Mouse (Mus musculus) layer of hippocampus, postnatal 25 days (tissue): ENCODE results near the gene Nhlh1. TPM values are rescaled to one million over a fixed set of nuclear protein-coding genes. Genes with fewer than 3 reads are reported as not detected.
A peak's percentile ranks its signal among the peaks of the same experiment; 100 is the strongest.

Experiments
- DNase-seq, 2 experiments: peaks; one replicate each; pipeline ENCODE4 v3.0.0; 2022; ENCODE audit warnings: mixed read lengths in 2 of 2, low spot score in 1 of 2; ENCODE audit errors: extremely low spot score in 1 of 2
- total RNA-seq, 2 experiments: library from RNA; stranded (reverse); gene quantifications; 2 replicates each; pipeline ENCODE4 v1.2.3; 2021

The Nhlh1 gene
- total RNA-seq: 1 to 10 TPM; 1.3 to 1.6 TPM

DNA sequence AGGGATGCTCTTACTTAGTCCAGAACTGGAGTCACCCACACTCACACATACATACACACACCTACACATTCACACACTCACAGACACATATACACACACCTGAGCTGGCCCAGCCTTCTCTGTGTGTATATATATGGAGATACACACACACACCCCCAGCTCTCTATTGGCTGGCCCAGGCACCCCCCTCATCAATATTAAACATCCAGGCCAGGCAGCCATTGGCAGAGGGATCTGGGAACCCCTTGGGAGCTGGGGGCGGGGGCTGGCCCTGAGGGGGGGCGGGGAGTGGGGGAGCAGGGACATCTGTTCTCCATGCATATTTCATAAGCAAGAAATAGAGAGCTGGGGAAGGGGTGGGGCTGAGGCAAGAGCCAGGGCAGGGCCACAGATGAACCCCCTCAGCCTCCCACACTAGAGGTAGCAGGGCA is at the start of gene Nhlh1:
Gene Nhlh1, minus strand, starts transcription at position 83 of the 431 bp plus-strand sequence.
- DNase-seq: no peak

DNA sequence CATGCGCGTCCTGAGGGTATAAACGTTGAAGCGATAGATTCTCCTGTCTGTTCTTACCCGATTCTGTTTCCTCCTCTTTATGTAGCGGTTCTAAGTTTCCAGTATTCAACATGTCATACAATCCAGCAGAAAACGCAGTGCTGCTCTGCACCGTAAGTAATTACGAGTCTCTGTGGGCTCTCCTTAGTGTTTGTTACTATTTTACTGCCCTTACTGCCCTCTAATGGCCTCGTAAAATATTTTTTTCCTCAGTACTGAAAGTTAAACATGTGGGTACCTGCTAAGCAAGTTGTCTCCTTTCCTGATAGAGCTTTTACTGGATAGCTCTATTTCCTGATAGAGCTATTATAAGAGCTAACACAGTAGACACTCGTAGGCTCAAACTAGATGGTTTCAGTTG is 47.7 kb upstream of the Nhlh1 start:
- DNase-seq: no peak

DNA sequence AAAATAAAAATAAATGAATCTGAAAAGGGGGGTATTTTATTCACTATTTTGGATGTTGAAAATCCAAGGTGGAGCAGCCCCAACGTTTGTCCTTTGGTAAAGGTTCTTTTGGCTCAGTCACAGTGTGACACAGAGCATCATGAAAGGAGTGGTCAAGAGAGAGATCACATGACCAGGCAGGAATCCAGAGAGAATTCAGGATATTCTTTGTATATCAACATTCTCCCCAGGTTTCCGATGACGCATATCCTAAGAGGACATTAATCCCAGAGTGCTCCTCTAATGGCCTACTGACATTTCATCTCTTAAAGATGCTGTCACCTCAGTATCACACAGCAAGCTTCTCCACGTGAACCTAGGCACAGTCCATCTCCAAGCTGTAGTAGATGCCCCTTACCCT is 46.2 kb upstream of the Nhlh1 start:
- DNase-seq: no peak

DNA sequence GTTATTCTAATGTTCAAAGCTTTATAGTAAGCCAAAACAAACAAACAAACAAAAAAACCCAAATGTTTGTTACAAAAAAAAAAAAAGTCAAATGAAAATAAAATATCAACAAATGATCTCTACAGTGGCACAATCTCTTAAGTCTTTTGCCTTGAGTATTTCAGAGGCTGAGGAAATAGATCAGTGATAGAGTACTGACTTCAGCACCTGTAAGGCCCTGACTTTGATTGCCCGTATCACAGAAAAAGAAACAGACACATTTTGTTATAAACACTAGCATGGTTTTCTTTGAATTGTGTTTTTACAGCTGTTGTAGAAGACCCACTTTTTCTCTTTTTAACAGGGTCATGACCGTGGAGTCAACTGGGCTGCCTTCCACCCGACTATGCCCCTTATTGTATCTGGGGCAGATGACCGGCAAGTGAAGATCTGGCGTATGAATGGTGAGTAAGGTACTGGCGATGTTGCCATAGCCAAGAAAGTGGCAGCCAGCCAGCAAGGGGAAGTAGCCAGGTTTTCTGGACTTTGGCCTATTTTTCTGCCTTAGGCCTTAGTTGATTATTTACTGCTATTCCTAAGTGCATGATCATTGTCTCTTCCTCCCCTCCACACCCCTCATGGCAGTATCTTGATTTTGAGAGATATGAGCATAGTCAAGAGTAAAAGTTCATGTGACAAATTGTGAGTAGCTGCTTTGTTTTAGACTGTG is 42.1 kb upstream of the Nhlh1 start:
- DNase-seq: no peak

DNA sequence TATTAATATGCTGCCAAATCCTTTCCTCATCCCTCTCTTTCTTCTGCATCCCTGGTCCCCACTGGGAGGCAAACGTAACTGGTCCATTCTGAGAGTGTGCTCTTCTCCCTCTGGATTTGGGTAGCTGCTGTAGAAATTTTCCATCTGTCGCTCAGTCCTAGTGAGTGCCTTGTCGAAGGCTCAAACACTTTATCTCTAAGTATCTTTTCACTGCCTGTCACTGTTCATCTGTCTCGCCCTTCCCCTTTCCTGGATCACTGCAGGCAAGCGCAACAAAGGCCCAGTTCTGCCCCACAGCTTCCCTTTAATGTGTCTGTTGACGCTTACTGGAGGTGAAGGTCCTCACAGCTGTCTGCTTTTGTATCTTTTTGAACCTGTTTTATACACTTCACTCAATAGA is 37.8 kb upstream of the Nhlh1 start:
- DNase-seq: no peak

DNA sequence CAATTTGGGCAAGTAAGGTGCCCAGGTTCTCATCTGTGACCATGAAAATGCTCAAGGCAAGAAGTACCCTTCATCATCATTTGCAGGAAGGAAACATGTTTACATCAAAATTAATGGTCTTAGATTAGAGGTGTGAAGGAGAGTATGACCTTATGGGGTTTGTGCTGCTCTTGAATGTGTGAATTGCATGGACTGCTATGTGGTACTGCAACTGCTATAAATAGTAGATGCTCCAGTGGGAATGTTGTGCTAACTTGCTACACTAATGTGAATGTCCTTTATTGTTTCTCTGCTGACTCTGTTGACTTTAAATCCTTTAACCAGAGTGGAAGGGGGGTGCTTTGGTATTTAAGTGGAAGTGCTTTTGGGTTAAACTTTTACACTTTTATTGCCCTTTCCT is 36.9 kb upstream of the Nhlh1 start:
- DNase-seq: no peak

DNA sequence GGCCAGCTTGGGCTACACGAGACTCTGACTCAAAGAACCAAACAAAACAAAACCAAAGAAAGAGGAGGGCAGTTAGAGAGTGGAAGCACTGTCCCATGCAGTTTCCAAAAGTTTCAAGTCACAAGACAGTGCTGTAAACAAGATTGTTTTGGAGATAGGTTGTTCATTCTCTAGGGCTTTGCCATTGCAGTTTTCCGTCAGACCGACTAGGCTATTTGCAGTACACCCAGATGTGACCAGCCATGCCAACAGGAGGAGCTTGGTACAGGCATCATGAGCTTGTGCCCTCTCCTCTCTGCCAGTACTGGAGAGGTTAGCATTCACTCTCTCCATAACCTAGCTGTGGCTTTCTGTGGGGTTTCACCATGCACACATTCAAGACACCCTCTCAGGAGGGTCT is 36.1 kb upstream of the Nhlh1 start:
- DNase-seq: no peak

DNA sequence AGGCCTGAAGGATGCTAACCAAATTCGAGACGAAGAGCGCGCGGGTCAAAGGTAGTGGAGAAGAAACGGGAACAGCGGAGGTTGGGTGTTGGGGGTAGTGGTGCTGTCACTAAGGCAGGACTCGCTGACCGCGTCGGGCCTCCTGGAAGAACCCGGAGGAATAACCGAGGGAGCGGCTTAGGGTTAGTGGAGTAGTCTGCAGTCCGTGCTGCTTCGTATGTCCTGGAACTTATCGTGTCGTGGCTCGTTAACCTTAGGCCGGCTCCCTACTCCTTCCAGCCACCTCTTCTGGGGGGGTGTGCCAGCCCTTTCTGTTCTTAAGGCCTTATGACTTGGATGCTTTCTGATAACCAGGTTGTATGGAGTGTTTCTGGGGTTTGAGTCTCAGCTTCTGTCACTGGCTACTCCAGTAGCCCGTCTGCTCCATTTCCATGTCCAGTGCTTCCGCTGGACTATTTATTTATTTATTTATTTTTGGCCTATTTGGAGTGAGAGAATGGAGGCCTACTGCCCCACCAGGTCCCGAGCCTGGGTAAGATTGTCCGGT is 25.6 kb upstream of the Nhlh1 start:
- no peak for DNase-seq

DNA sequence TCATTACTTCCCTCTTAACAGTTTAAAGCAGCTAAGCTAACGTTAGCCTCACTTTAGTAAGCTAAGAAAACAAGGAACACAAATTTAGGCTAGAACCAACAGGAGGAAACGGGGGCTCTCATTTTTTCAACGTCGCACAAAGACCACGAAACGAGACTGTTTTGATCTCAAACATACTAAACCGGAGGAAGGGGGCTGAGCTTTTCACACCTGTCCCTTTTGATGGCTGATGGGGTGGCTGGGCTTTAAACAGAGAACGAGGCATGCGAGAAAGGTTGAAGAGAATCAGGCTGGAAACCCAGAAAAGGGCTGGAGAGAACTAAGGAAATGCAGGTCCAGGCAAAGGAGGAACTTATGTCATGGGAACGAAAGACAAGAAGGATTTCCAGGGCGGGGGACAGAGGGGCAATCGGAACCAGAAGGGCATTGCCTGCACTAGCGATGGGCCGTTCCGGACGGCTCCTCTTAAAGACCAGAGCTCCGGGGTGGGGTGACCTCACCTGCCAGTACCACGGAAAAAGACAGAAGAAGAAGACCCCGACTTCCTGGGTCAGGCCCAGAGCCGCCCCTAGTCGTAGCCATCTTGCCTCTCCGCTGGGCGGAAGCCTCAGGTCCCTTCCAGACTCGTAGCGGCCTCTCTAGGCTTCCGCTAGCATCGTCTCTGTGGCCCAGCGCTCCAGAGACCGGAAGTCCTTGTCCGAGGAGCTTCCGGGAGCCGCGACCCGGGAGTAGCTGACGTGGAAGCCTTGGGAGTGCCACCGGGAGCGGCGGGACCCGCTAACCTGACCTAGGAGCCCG is 24.9 kb upstream of the Nhlh1 start, which contains the start of the genes Copa and Ncstn:
Gene Copa, plus strand, starts transcription at position 429 of the 798 bp plus-strand sequence.
Gene Ncstn, minus strand, starts transcription at position 695 of the 798 bp plus-strand sequence.
- peak; percentile 80 to 89 for DNase-seq

DNA sequence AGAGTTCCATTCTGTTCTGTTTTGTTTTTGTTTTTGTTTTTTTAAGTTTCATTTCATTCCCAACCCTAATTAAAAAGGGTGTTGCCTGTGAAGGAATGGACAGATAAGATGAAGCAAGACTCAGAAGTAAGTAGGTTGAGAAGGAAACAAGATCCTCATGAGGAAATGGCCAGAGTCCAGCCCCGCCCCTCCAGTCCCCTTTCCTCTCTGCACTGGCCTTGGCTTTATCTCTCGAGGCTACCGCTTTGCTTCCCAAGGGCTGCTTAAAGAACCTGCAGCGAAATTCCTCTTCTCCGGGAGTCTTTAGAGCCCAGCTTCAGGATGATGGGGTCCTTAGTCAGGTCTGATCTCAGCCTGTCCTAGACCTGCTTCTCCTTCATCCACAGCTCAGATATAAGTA is 20.6 kb upstream of the Nhlh1 start:
- no peak for DNase-seq

DNA sequence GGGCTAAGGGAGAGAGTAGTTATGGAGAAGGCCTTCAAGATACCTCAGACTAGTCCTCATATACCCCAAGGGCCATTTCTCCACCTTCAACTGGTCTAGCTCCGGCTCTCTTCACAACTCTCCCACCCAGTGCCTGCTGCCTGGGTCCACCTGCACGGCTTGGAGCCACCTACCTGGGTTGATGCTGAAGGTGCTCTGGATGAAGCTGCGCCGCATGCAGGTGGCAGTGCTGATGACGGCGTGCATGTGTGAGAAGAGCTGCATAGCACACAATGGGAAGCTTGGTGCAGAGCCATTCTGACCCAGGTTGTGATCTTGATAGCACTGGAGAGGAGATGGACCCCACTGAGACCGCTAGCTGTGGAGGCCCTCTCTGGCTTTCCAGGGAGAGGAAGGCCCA is 15.2 kb upstream of the Nhlh1 start:
- no peak for DNase-seq

DNA sequence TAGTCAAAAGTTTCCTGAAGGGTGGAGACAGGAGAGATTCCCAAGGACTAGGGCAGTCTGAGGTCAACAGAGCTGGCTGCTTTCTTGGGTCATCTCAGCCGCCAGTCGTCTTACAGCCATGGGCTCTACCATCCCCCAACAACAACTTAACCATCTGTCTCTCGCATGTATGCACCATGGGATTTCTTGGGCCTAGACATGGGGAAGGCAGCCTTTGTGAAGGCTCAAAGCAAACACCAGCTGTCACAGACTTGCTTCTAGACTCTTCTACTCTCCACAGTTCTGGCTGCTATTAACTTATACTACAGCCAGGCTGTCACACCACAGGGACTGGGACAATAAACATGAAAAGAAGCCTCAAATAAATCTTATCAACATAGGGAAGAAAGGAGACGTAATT is 14.2 kb upstream of the Nhlh1 start:
- DNase-seq: no peak

DNA sequence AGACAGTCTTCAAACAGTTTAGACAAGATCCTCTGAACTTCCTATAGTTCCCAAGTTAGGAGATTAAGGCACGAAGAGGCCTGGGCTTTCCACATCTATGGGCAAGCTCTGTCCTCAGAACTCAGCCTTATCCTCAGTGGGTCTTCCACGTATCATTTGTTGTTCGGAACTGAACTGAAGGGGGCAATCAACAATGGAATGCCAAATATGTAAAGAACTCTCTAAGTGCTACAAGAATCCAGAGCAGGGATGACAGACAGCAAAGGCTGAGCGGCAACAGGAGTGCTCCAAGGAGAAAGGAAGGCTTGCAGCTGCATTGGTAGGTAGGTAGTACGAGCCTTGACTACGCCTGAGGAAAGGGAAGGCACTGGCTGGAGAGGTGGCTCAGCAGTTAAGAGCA is 12.9 kb upstream of the Nhlh1 start:
- DNase-seq: no peak

DNA sequence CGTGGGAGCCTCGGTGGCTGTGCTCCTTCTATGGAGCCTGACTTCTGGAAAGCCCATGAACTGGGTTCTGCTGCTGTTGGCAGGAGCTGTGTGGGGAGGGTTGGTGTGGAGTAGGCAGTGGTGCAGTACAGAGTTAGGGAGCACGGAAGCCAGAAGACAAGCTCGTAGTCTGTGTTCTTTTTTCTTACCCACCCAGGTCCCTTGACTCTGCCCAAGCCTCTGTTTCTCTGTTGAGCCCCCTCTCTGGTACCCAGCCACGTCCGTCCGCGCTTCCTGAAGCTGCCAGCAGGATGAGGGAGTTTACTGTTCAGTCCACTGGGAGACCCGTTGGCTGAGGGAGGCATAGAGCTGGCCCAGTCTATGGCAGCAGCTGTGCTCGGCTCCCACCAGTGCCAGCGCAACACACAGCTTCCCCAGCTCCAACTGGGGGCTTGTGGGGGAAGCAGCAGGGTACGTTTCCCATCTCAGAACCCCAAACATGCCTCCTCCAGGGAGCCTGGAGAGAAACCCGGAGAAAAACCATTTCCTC is 7.3 kb upstream of the Nhlh1 start:
- peak in 1 of 2 experiments; percentile 24 for DNase-seq

DNA sequence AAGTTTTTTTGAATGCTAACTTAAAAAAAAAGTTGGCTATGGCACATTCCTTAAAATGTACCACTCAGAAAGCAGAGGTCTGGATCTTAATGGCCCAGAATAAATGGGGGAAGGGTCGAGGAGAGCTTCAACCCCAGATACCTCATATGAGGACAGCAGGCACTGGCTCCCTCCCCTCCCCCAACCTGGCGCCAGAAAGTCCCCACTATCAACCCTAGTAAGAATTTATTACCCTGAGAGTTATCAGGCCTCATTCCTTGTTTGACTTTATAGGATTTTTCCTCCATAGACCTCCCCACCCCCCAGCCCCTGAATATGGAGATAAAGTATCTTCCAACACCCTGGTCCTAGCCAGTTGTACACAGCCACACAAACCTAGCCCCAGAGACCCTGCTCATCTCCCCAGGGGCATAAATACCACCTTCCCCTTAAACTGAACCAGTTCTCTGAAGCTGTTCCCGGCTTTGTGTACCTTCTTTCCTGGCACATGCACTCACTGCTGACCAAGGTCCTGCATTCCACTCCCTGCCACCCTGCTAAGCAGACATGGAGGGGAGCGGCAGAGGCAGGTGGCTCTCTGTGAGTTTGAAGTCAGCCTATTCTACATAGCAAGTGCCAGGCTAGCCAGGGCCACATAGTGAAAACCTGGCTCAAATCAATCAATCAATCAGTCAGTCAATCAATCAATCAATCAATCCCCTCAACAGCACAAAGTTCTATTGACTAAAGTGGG is 6.1 kb upstream of the Nhlh1 start:
- DNase-seq: no peak

DNA sequence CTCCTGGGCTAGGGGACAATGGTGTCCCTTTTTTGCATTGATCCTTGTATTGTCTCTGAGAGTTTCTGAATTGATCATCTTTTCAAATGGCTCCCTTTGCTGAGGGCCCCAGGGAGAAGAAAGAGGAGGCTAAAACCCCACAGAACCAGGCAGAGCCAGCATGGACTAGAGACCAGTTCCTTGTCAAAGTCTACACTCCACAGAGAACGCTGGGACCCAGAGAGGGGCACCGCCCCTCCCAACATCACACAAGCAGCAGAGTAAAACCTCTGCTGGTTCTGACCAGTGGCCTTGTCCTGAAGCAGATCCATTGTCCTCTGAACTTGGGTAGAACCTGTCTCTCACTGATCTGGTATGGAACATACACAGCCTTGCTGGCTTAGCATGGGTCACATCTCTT is 4.7 kb upstream of the Nhlh1 start:
- no peak for DNase-seq

DNA sequence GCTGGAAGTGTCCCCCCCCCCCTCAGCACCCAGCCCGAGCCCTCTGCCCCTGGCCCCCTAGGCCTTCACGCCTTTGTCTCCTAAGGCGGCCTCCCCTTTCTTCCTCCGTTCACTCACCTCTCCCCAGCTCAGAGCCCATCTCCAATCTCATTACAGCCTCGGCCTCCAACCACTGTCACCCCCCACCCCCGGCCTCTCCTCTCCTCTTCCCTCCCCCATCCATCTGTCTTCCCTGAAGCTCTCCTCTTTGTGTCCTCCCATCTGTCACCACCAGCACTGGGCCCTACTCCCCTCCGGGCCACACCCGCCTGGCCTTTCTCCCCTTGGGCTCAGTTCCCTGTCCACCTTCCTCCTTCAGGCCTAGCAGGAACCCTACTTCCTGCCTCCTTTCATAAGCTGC is 3.8 kb upstream of the Nhlh1 start:
- DNase-seq: no peak

DNA sequence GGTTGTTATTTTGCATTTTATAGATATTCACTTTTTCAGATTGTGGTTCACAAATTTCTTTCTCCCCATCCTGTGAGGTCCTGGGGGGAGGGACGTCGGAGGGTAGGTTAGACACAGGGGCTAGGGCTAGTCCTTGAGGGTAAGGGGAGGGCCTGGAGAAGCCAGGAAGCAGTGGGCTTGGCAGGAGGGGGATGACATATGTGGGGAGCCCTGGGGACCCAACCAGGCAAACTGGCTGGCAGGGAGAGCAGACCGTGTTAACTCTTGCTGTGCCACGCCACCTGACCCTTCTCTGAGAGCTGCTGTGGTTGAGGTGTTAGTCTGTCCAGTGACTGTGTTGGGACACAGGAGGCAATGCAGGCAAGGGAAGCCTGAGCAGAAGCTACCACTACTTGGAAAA is 3.3 kb upstream of the Nhlh1 start:
- DNase-seq: no peak

DNA sequence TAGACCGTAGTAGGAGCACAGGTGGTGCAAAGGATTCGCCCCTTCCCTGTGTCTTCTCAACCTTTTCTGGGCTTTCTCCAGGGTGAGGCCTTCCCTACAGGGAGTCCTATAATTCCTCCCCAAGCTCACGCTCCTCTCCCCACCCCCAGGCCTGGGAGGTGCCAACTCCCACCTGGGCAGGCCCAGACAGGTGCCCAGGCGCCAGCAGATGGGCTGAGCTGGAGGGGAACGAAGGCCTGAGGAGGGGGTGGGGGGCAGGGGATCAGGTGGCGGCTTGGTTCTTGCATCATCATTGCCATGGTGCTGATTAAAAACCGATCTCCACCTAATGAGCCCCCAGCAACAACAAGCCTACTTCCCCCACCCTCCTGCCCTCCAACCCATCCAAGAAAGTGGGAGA is 1.5 kb upstream of the Nhlh1 start:
- no peak for DNase-seq

DNA sequence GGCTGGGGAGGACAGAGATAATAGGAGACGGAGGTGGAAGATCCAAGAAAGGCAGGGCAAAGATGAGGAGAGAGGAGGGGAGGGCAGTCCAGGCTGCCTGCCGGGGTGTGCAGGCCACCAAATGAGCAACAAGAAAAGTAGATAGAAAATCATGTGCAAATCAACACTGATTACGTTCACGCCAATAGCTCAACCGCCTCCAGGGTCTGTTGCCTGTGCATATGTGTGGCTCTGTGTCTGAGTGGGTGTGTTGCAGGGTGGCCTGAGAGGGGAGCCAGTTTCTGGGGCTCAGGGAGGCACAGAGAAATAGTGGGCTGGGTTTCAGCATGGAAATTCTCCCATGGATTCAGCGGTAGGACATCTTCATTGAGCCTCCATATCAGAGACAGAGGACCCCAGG is 948 bp upstream of the Nhlh1 start:
- no peak for DNase-seq

DNA sequence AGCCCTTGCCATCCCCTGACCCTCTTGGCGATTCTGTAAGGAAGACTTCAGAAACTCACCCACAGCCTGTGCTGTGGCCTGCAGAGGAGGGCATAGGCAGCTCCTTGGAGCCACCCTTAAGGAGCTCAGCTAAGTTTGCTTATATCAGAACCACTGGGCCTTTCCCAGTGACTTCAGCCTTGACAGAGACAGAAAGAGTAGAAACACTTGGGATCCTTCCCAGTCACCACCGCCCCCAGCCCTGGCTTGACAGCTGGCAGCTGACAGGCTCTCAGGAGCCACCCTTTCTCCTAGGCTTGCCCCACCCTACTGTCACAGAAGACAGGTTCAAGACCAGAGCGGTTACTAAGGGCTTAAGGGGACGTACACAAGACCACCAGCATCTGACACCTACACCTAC is 1.1 kb downstream of the Nhlh1 start:
- no peak for DNase-seq
